Mouse (Mus musculus) limb, embryonic 11.5 days (tissue): ENCODE measurements around the gene Gata2. TPM values are rescaled to one million over a fixed set of nuclear protein-coding genes. Genes with fewer than 3 reads are reported as not detected.

Experiments
- ATAC-seq: fragments of 200-750 bp; cut with Nextera tagmentation; 2 replicates; pipeline ENCODE4 v1.8.0; 2017; ENCODE audit warnings: low read depth; ENCODE audit not compliant: insufficient number of reproducible peaks, low FRiP score, low TSS enrichment
- DNase-seq: peaks from one replicate; pipeline ENCODE4 v3.0.0-alpha.2; 2015; ENCODE audit warnings: low spot score
- H3K27ac ChIP-seq: fragments of 300-500 bp; sonication (generic); replicated peaks from 2 replicates; pipeline ENCODE4 v1.5.1; 2014; ENCODE audit warnings: low read depth, mild to moderate bottlenecking, low read length
- H3K27me3 ChIP-seq: fragments of 300-500 bp; sonication (generic); 2 replicates; pipeline ENCODE4 v1.6.1; 2014; ENCODE audit warnings: mild to moderate bottlenecking, low read length, mixed read lengths; ENCODE audit not compliant: control insufficient read depth, insufficient read depth
- H3K36me3 ChIP-seq: fragments of 300-500 bp; sonication (generic); 2 replicates; pipeline ENCODE4 v1.6.1; 2014; ENCODE audit warnings: mild to moderate bottlenecking, low read length, moderate library complexity, mixed read lengths; ENCODE audit not compliant: control insufficient read depth, insufficient read depth
- H3K4me1 ChIP-seq: fragments of 300-500 bp; sonication (generic); 2 replicates; pipeline ENCODE4 v1.6.1; 2014; ENCODE audit warnings: low read length, mixed read lengths; ENCODE audit not compliant: control insufficient read depth, insufficient read depth
- H3K4me2 ChIP-seq: fragments of 300-500 bp; sonication (generic); 2 replicates; pipeline ENCODE4 v1.6.1; 2014; ENCODE audit warnings: low read depth, mild to moderate bottlenecking, moderate library complexity; ENCODE audit not compliant: severe bottlenecking
- H3K4me3 ChIP-seq: fragments of 300-500 bp; sonication (generic); 2 replicates; pipeline ENCODE4 v1.5.1; 2014; ENCODE audit warnings: low read depth, low read length
- H3K9ac ChIP-seq: fragments of 300-500 bp; sonication (generic); 2 replicates; pipeline ENCODE4 v1.6.1; 2014; ENCODE audit warnings: mild to moderate bottlenecking, low read length
- H3K9me3 ChIP-seq: fragments of 300-500 bp; sonication (generic); 2 replicates; pipeline ENCODE4 v1.6.1; 2016; ENCODE audit warnings: low read length; ENCODE audit not compliant: control insufficient read depth
- WGBS: fragments of 180-500 bp; shearing (Covaris S2); extraction: QIAGEN DNeasy Blood & Tissue Kit; methylation state at CpG from one replicate; pipeline ENCODE4 v1.1.7; 2014; 5-methylcytosine and 5-hydroxymethylcytosine counted together
- polyA plus RNA-seq: library from polyadenylated mRNA; unstranded; fragments of >200 nt; fragmentation: Nextera tagmentation; extraction: Ambion mirVana; gene quantifications from 2 replicates; pipeline ENCODE4 v1.2.1, GENCODE M21; 2014

Gata2 gene
- polyA plus RNA-seq, 1 experiment from 2014 or later: 1.9 TPM

DNA sequence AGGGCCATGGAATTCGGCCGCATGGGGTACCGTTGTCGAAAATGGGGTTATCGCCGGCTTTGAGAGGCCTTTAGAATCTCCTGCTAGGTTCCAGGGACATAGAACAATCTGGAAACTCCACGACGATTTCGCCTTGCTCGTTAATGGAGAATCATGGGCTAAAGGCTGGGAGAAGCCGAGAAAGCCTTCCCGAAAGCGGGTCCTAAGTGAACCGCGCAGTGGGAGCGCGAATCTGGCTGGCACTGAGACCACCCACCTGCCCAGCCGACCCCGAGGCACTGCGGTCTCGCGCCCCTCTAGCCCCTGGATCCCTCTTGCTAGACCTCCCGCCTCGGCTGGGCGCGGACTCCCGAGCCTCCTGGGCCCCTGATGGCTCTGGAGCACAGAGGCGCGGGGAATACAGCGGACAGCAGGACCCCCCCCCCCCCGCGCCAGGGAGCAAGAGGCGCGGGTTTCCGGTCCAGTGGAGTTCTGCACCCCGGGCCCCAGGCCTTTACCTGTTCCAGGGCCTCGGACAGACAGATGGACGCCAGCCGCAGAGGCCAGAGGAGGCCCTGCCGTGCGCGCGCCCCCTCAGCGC, 3.1 kb downstream of the Gata2 start:
- H3K9me3 ChIP-seq: no peaks in the 10 kb centered on the region
- peaks cover 100% of the 10 kb centered on the region for H3K27me3 ChIP-seq
- ATAC-seq (no peak), DNase-seq (peak; percentile 69)
- H3K27ac ChIP-seq: no peak overlapping the region
- peak overlapping the region; percentile 40 for H3K9ac ChIP-seq
- peaks cover 36% of the 10 kb centered on the region for H3K4me1 ChIP-seq
- H3K36me3 ChIP-seq: no peaks in the 10 kb centered on the region
- peak overlapping the region; percentile 84 for H3K4me2 ChIP-seq
- peak overlapping the region; percentile 38 for H3K4me3 ChIP-seq
- WGBS: under 1% methylated on average over 39 of the region's 44 CpGs

DNA sequence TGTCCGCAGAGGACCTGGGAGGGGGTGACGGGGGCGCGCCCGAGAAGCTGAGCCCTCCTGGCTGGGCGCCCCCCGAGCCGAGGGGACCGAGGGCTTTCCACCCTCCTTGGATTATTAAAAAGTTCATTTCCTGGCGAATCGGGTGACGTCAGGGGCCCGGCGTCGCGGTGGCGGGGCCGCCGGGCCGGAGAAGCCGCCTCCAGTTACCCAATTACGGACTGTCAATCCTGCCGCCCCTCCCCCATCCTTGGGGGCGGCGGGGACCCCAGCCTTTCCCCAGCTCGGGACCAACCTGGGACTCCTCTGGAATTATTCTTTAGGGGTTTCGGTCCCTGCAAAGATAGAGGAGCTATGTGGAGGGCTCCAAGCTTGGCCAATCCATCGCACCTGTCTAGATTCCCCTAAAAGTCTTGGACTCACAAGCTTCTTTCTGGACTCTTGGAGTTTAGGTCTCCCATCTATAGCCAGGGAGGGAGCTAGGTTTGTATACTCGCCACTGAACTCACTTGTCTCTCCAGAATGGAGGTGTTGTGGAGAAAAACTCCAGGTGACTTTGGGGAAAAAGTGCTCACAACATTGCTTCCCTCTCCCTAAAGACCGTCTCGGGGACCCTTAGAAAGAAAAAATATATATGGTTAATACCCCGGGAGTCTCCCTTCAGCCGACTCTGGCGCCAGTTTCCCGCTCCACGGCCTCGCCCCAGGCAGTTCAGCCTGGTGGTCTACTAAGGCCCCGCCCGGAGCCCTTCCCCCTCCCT, 3.8 kb downstream of the Gata2 start:
- peaks cover 36% of the 10 kb centered on the region for H3K4me1 ChIP-seq
- peak overlapping the region; percentile 84 for H3K4me2 ChIP-seq
- H3K36me3 ChIP-seq: no peaks in the 10 kb centered on the region
- no peak for DNase-seq
- H3K4me3 ChIP-seq: peak overlapping the region; percentile 38
- peaks cover 100% of the 10 kb centered on the region for H3K27me3 ChIP-seq
- H3K9ac ChIP-seq: peak overlapping the region; percentile 40
- H3K27ac ChIP-seq: no peak overlapping the region
- WGBS: under 1% methylated on average over 39 of the region's 39 CpGs
- no peak for ATAC-seq
- H3K9me3 ChIP-seq: no peaks in the 10 kb centered on the region

DNA sequence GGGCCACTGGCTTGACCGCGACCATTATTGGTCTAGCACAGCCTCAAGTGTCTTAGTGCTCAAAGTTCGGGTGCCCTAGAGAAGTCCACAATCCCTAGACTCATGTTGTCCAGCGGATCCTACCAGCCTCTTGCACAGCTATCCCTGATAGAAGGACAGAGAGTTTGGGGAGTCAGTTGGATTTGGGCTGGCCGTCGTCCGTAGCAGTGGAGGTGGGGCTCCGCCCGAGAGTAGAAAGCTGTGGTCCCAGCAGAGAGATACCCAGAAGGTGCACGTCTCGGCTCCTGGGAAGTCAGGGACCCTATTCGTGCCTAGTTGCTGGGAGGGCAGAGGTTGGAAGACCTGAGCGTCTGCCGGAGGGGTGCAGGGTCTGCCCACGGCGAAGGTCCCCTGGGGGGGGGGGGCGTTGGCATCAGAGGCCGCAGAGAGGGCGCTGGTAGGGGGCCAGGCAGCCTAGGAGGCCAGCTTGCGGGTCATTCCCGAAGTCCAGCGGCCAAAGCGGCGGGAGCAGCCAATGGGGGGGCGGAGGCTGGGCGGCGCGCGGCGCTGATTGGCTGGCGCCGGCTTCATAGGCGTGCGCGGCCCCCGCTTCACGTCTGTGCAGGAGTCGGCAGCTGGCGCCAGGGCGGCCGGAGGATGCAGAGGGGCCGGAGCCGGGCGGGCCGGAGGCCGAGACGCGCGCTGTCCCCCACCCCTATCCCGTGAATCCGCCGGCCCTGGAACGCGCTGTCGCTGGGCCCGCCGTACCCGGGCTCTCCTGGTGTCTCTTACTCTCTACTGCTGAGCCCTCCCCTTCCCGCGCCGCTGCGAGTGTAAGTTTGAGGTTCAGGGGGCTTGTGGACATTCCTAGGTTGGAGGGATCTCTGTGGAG, 4.6 kb downstream of the Gata2 start:
- peak overlapping the region; percentile 37 for H3K9ac ChIP-seq
- peak; percentile 26; the same call in 1 of the 2 replicates for ATAC-seq
- H3K36me3 ChIP-seq: no peaks in the 10 kb centered on the region
- no peak overlapping the region for H3K27ac ChIP-seq
- H3K4me3 ChIP-seq: peak overlapping the region; percentile 37
- H3K9me3 ChIP-seq: no peaks in the 10 kb centered on the region
- peak overlapping the region; percentile 84 for H3K4me2 ChIP-seq
- peak; percentile 83 for DNase-seq
- H3K27me3 ChIP-seq: peaks cover 94% of the 10 kb centered on the region
- H3K4me1 ChIP-seq: peaks cover 36% of the 10 kb centered on the region
- WGBS: under 1% methylated on average over 56 of the region's 62 CpGs

DNA sequence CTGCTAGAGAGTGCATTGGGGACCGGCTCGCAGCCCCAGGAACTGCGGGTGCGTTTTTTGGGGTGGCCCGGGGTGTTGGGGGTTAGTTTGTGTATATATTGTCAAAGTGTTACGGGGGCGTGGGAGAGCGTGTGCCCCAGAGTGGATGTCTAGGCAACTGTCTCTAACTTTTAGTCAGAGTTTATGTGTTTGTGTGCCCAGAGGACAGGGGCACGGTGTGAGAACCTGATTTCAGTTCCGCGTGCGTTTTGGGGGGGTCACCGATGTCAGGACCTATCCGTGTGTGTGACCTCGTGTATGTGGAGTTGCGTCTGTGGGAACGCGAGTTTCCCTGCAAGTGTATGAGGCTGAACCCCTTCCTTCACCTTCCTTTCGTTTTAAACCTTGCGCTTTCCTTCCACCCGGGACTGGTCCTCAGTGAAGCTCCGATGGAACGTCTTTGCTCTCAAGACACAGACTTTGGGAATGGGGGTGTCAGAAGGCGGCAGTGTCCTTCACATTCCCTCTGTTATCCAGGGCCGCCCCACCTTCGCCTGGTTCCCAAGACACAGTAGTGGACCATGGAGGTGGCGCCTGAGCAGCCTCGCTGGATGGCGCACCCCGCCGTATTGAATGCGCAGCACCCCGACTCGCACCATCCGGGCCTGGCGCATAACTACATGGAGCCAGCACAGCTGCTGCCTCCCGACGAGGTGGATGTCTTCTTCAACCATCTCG, 5.5 kb downstream of the Gata2 start:
- Histone ChIP-seq H3K27me3 (peaks cover 94% of the 10 kb centered on the region), H3K4me2 (peak overlapping the region; percentile 84), H3K9me3 (no peaks in the 10 kb centered on the region), H3K9ac (peak overlapping the region; percentile 37; the same call in 1 of the 2 replicates), H3K27ac (no peak overlapping the region), H3K36me3 (no peaks in the 10 kb centered on the region), H3K4me1 (peaks cover 30% of the 10 kb centered on the region), H3K4me3 (peak overlapping the region; percentile 37)
- WGBS: under 1% methylated on average over 39 of the region's 39 CpGs
- ATAC-seq: no peak
- peak; percentile 59 for DNase-seq

DNA sequence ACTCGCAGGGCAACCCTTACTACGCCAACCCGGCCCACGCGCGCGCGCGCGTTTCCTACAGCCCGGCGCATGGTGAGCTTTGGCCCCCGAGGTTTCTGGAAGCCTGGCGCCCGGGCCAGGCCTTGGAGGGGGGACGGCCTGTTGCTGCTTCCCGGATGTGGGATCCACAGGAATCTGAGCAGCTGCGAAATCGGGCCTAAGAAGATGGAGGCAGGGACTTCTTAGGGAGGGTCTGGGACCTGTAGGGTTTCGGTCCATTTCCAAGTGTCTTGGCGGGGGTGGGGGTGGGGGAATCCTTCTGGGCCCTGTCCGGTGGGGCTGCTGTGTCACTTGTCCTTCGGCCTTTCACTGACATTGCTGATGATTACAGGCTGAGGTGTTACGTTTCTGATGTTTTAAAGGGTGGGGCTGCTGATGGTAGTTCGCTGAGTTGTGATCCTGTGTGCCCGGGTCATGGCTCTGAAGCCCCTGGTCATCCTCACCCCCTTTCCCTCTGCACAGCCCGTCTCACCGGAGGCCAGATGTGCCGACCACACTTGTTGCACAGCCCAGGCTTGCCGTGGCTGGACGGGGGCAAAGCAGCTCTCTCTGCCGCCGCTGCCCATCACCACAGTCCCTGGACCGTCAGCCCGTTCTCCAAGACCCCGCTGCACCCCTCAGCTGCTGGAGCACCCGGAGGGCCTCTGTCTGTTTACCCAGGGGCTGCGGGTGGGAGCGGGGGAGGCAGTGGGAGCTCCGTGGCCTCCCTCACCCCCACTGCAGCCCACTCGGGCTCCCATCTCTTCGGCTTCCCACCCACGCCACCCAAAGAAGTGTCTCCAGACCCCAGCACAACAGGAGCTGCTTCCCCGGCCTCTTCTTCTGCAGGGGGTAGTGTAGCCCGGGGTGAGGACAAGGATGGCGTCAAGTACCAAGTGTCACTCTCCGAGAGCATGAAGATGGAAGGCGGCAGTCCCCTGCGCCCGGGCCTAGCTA, 6.3 kb downstream of the Gata2 start:
- Histone ChIP-seq H3K4me1 (peaks cover 28% of the 10 kb centered on the region), H3K27me3 (peaks cover 93% of the 10 kb centered on the region), H3K36me3 (no peaks in the 10 kb centered on the region), H3K9ac (no peak overlapping the region), H3K4me2 (peak overlapping the region; percentile 84), H3K4me3 (peak overlapping the region; percentile 37; the same call in 1 of the 2 replicates), H3K9me3 (no peaks in the 10 kb centered on the region), H3K27ac (no peak overlapping the region)
- peak; percentile 60 for DNase-seq
- no peak for ATAC-seq
- 2% methylated on average over 50 of the region's 50 CpGs for WGBS

DNA sequence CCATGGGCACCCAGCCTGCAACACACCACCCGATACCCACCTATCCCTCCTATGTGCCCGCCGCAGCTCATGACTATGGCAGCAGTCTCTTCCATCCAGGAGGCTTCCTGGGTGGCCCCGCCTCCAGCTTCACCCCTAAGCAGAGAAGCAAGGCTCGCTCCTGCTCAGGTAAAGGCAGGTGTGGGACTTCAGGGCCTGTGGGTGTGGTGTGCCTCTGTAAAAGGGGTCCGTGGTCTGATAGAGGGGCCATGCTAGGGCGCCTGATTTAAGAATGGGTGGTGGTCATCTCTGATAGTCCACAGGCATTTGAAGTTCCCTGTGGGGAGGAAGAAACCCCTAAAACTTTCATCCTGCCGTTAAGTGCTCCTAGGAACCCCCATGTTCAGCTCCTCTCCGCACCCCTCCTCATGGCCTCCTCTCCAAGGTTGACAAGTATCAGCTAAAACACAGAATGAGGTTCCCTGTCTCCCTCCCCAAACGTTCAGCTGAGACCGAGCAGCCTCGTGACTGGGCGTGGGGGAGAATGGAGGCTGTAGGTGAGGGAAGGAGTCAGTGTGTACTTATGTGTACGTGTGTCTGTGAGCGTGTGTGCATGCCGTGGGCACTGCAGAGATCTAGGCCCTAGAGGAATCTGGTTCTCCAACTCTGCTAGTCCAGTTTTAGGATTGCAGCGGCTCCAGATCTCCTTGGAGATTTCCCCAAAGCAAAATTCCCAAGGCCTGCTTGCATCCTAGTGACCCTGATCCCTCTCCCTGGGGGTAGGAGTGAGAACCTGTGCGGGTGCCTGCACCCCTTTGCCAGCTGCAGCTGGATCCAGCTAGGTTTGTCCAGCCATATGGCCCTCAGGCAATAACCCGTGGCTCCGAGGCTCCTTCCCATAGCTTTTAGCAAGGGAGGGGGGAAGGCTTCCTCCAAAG, 7.3 kb downstream of the Gata2 start:
- no peak overlapping the region for H3K27ac ChIP-seq
- H3K4me2 ChIP-seq: no peak overlapping the region
- H3K4me3 ChIP-seq: no peak overlapping the region
- ATAC-seq (no peak), DNase-seq (peak; percentile 46)
- no peak overlapping the region for H3K9ac ChIP-seq
- H3K27me3 ChIP-seq: peaks cover 92% of the 10 kb centered on the region
- H3K4me1 ChIP-seq: peaks cover 27% of the 10 kb centered on the region
- H3K36me3 ChIP-seq: no peaks in the 10 kb centered on the region
- no peaks in the 10 kb centered on the region for H3K9me3 ChIP-seq
- 6% methylated on average over 20 of the region's 20 CpGs for whole genome bisulfite sequencing
